Mouse (Mus musculus) CH12.LX (cell line): ENCODE results near the gene Fyco1. TPM values are rescaled to one million over a fixed set of nuclear protein-coding genes. Genes with fewer than 3 reads are reported as not detected.
A peak's percentile ranks its signal among the peaks of the same experiment; 100 is the strongest.

Source experiments
- DNase-seq: peaks from one replicate; pipeline ENCODE4 v3.0.0-alpha.2; 2013; ENCODE audit errors: extremely low read depth
- H3K27ac ChIP-seq: 2 replicates; pipeline ENCODE4 v1.5.1; 2012; ENCODE audit warnings: low read depth, mild to moderate bottlenecking, control low read depth, moderate library complexity; ENCODE audit not compliant: insufficient read depth
- H3K27me3 ChIP-seq: replicated peaks from 2 replicates; pipeline ENCODE3; 2012; ENCODE audit warnings: inconsistent platforms
- H3K36me3 ChIP-seq, 2 experiments: replicated peaks in 1 of 2; 2 replicates each; pipeline versions ENCODE3 to v1.6.1; 2012; ENCODE audit warnings: inconsistent platforms in 1 of 2, low read length in 1 of 2, mild to moderate bottlenecking in 1 of 2, mixed read lengths in 1 of 2, moderate library complexity in 1 of 2; ENCODE audit not compliant: control insufficient read depth in 1 of 2, insufficient read depth in 1 of 2
- H3K4me1 ChIP-seq, 2 experiments: 2 replicates each; pipeline ENCODE4 v1.6.1; 2012; ENCODE audit warnings: inconsistent platforms in 1 of 2, moderate library complexity in 1 of 2; ENCODE audit not compliant: insufficient read depth in 2 of 2, control insufficient read depth in 1 of 2
- H3K4me2 ChIP-seq: 2 replicates; pipeline ENCODE4 v1.6.1; 2012; ENCODE audit warnings: low read depth, mild to moderate bottlenecking, control low read depth; ENCODE audit not compliant: poor library complexity, insufficient read depth, severe bottlenecking
- H3K4me3 ChIP-seq, 3 experiments: fragments of 150-350 bp in 1 of 3; sonication (generic) in 1 of 3; replicated peaks in 1 of 3; 2 replicates each; pipeline versions ENCODE3 to v1.5.1; 2011 to 2012; ENCODE audit warnings: low read depth in 2 of 3, low read length in 2 of 3, mild to moderate bottlenecking in 2 of 3, moderate library complexity in 2 of 3, control low read depth in 1 of 3, improper control_type of control experiment in 1 of 3, inconsistent platforms in 1 of 3, mixed read lengths in 1 of 3; ENCODE audit not compliant: poor library complexity in 1 of 3
- H3K79me2 ChIP-seq: replicated peaks from 2 replicates; pipeline ENCODE4 v1.6.1; 2012; ENCODE audit warnings: mild to moderate bottlenecking, moderate library complexity; ENCODE audit not compliant: control insufficient read depth, poor library complexity, insufficient read depth, severe bottlenecking; ENCODE audit errors: extremely low read depth
- H3K9ac ChIP-seq: 2 replicates; pipeline ENCODE4 v1.6.1; 2012; ENCODE audit warnings: low read depth, mild to moderate bottlenecking, control low read depth, moderate library complexity; ENCODE audit not compliant: insufficient read depth
- H3K9me3 ChIP-seq: replicated peaks from 2 replicates; pipeline ENCODE3; 2012; ENCODE audit warnings: low read length, inconsistent platforms, mixed read lengths
- BHLHE40 ChIP-seq: IDR thresholded peaks from 2 replicates; pipeline ENCODE4 v1.6.1; 2011; ENCODE audit warnings: mild to moderate bottlenecking, low read depth, low read length, improper control_type of control experiment
- CHD2 ChIP-seq: IDR thresholded peaks from 2 replicates; pipeline ENCODE4 v1.6.1; 2011; ENCODE audit warnings: low read length, improper control_type of control experiment
- E2F4 ChIP-seq: IDR thresholded peaks from 2 replicates; pipeline ENCODE4 v1.6.1; 2011; ENCODE audit warnings: low read depth, low read length, improper control_type of control experiment; ENCODE audit not compliant: insufficient replicate concordance
- EP300 ChIP-seq: IDR thresholded peaks from 2 replicates; pipeline ENCODE4 v1.6.1; 2011; ENCODE audit warnings: low read length, improper control_type of control experiment
- ETS1 ChIP-seq: conservative IDR thresholded peaks from 2 replicates; pipeline ENCODE4 v1.6.1; 2012; ENCODE audit warnings: low read depth, mild to moderate bottlenecking, inconsistent platforms, low read length, improper control_type of control experiment, moderate library complexity
- HCFC1 ChIP-seq: IDR thresholded peaks from 2 replicates; pipeline ENCODE4 v1.6.1; 2012; ENCODE audit warnings: low read depth, mild to moderate bottlenecking, inconsistent platforms, low read length, improper control_type of control experiment
- IRF4 ChIP-seq: IDR thresholded peaks from 2 replicates; pipeline ENCODE4 v1.6.1; 2014; ENCODE audit warnings: low read depth, mild to moderate bottlenecking, inconsistent platforms, low read length, improper control_type of control experiment
- JUN ChIP-seq: IDR thresholded peaks from 2 replicates; pipeline ENCODE4 v1.6.1; 2011; ENCODE audit warnings: low read depth, mild to moderate bottlenecking, low read length, improper control_type of control experiment, moderate library complexity; ENCODE audit not compliant: insufficient read depth
- JUND ChIP-seq: conservative IDR thresholded peaks from 2 replicates; pipeline ENCODE4 v1.6.1; 2011; ENCODE audit warnings: low read depth, low read length, improper control_type of control experiment
- KAT2A ChIP-seq: IDR thresholded peaks from 2 replicates; pipeline ENCODE4 v1.6.1; 2012; ENCODE audit warnings: low read length, improper control_type of control experiment, inconsistent platforms; ENCODE audit not compliant: insufficient replicate concordance
- MAFK ChIP-seq: IDR thresholded peaks from 2 replicates; pipeline ENCODE4 v1.6.1; 2011; ENCODE audit warnings: low read length, improper control_type of control experiment; ENCODE audit not compliant: insufficient replicate concordance
- MAX ChIP-seq: IDR thresholded peaks from 2 replicates; pipeline ENCODE4 v1.6.1; 2011; ENCODE audit warnings: low read length, improper control_type of control experiment
- MAZ ChIP-seq: IDR thresholded peaks from 2 replicates; pipeline ENCODE4 v1.6.1; 2012; ENCODE audit warnings: low read depth, mild to moderate bottlenecking, inconsistent platforms, low read length, improper control_type of control experiment, moderate library complexity
- MEF2A ChIP-seq: IDR thresholded peaks from 2 replicates; pipeline ENCODE4 v1.6.1; 2014; ENCODE audit warnings: low read depth, mild to moderate bottlenecking, inconsistent platforms, low read length, improper control_type of control experiment, borderline replicate concordance
- MXI1 ChIP-seq: IDR thresholded peaks from 2 replicates; pipeline ENCODE4 v1.6.1; 2011; ENCODE audit warnings: mild to moderate bottlenecking, low read depth, low read length, improper control_type of control experiment
- MYC ChIP-seq: IDR thresholded peaks from 2 replicates; pipeline ENCODE4 v1.6.1; 2011; ENCODE audit warnings: low read depth, mild to moderate bottlenecking, improper control_type of control experiment, low read length
- NELFE ChIP-seq: IDR thresholded peaks from 2 replicates; pipeline ENCODE4 v1.6.1; 2011; ENCODE audit warnings: low read depth, low read length, improper control_type of control experiment
- NRF1 ChIP-seq: IDR thresholded peaks from 2 replicates; pipeline ENCODE4 v1.6.1; 2014; ENCODE audit warnings: low read depth, mild to moderate bottlenecking, inconsistent platforms, low read length, improper control_type of control experiment, moderate library complexity
- POLR2A ChIP-seq: IDR thresholded peaks from 2 replicates; pipeline ENCODE4 v1.6.1; 2011; ENCODE audit warnings: low read depth, mild to moderate bottlenecking, improper control_type of control experiment, low read length
- POLR2AphosphoS2 ChIP-seq: IDR thresholded peaks from 2 replicates; pipeline ENCODE4 v1.6.1; 2011; ENCODE audit warnings: low read depth, low read length, improper control_type of control experiment
- RAD21 ChIP-seq: IDR thresholded peaks from 2 replicates; pipeline ENCODE4 v1.6.1; 2011; ENCODE audit warnings: low read depth, mild to moderate bottlenecking, low read length, improper control_type of control experiment, moderate library complexity
- SIN3A ChIP-seq: IDR thresholded peaks from 2 replicates; pipeline ENCODE4 v1.6.1; 2012; ENCODE audit warnings: low read length, improper control_type of control experiment, inconsistent platforms
- TCF12 ChIP-seq: IDR thresholded peaks from 2 replicates; pipeline ENCODE4 v1.6.1; 2014; ENCODE audit warnings: low read depth, mild to moderate bottlenecking, inconsistent platforms, low read length, improper control_type of control experiment
- UBTF ChIP-seq: IDR thresholded peaks from 2 replicates; pipeline ENCODE4 v1.6.1; 2012; ENCODE audit warnings: low read depth, mild to moderate bottlenecking, inconsistent platforms, low read length, improper control_type of control experiment, moderate library complexity
- ZKSCAN1 ChIP-seq: IDR thresholded peaks from 2 replicates; pipeline ENCODE4 v1.6.1; 2012; ENCODE audit warnings: low read depth, inconsistent platforms, low read length, improper control_type of control experiment, borderline replicate concordance
- ZMIZ1 ChIP-seq: IDR thresholded peaks from 2 replicates; pipeline ENCODE4 v1.6.1; 2012; ENCODE audit warnings: low read depth, mild to moderate bottlenecking, inconsistent platforms, low read length, improper control_type of control experiment
- ZNF384 ChIP-seq: IDR thresholded peaks from 2 replicates; pipeline ENCODE4 v1.6.1; 2012; ENCODE audit warnings: low read depth, low read length, improper control_type of control experiment, inconsistent platforms
- dilution Hi-C: fragments of 300-500 bp; cut with MboI; formaldehyde crosslinking; loops from 2 replicates; pipeline ENCODE4 v1.14.3; 2020; ENCODE audit warnings: low sequenced_read_pairs; ENCODE audit not compliant: extremely low pct_unique_long_range_greater_than_20kb, extremely low pct_ligation_motif_present
- in situ Hi-C: fragments of 300-500 bp; cut with MboI; formaldehyde crosslinking; loops from 3 replicates; pipeline ENCODE4 v1.14.3; 2019; ENCODE audit warnings: low sequenced_read_pairs, low pct_ligation_motif_present, low pct_unique_long_range_greater_than_20kb, mixed read lengths
- polyA plus RNA-seq: library from polyadenylated mRNA; unstranded; fragments of >175 nt; gene quantifications from 2 replicates; pipeline ENCODE4 v1.2.1, GENCODE M21; 2012; ENCODE audit warnings: low read depth; ENCODE audit not compliant: insufficient read length
- total RNA-seq, 2 experiments: library from RNA; depleted of rRNA; stranded (reverse); fragments of 300-350 nt in 1 of 2; fragments of >200 nt in 1 of 2; gene quantifications; 2 replicates each; pipeline ENCODE4 v1.2.3; 2012 to 2014

Fyco1 gene
- total and polyA plus RNA-seq, 3 experiments = 2.1 to 10.2 (median 6.0) TPM

DNA sequence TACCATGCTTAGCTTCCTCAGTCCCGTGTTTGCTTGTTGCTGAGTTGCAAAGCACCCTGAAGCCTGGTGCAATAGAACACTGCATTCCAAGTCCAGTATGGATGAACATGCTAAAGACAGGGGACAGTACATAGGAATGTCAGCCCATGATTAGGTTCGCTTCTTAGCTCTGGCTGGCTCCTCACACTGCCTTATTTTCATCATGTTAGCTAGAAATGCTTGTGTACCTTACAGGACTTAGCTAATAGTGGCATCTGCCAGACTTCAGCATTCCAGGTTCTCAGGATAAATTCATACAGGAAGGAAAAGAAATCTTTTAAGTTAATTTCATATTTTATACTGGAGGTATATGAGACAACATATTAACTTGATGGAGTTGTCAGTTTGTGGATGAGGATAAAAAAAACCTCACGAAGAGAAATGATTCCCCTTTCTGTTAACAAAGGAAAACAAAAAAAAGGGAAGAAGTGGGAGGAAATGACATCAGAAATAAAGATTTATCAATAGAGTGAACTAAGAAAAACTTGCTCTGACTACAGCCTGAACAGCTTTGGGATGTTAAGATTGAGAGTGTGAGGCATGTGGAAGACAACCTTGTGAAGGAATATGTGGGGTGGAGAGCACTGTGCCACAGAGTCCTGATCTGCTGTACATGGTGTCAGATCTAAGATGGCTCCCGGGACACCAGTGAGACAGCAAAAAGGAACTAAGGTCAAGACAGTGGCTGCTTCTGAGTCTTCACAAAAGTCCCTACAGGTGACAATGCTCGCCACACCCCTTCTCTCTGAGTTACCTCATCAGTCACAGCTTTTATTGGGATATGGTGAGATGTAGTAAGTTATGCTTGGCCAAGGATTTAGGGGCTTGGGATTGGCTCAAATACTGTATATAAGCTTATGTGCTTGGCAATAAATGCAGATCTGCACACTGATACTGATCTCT lies 1.0 kb upstream of the Fyco1 start:
- H3K4me2 ChIP-seq = peak overlapping the region; percentile 25
- no peaks in the 10 kb centered on the region for H3K9me3 ChIP-seq
- peak overlapping the region; percentile 68 for H3K9ac ChIP-seq
- dilution Hi-C loops = no loop called here
- H3K36me3 ChIP-seq = peaks cover 0 to 4% of the 10 kb centered on the region in 2 experiments
- in situ Hi-C loops = no loop called here
- peak; percentile 49 for DNase-seq
- H3K4me1 ChIP-seq = peaks cover 12 to 58% of the 10 kb centered on the region in 2 experiments
- no peaks in the 10 kb centered on the region for H3K27me3 ChIP-seq
- peaks cover 17% of the 10 kb centered on the region for H3K79me2 ChIP-seq
- TF ChIP-seq HCFC1 (no peak; the same call in 1 of the 2 replicates), JUND (0 out of 2 replicates have a peak, but pooled peaks have one; percentile 5)
- H3K27ac ChIP-seq = peak overlapping the region; percentile 61
- peak overlapping the region; percentile 23 to 43 (median 40) for H3K4me3 ChIP-seq

GRCm38 (mm10) chr9:123851062-123851712 lies 512 bp downstream of the Fyco1 start:
- dilution Hi-C loops = no loop called here
- TF ChIP-seq BHLHE40 (0 out of 2 replicates have a peak, but pooled peaks have one; percentile 56), IRF4 (peak; percentile 63; the same call in 1 of the 2 replicates), KAT2A (no peak), ZKSCAN1 (no peak), MYC (no peak), HCFC1 (no peak; the same call in 1 of the 2 replicates), NELFE (peak; percentile 71), ZMIZ1 (no peak; the same call in 1 of the 2 replicates), ETS1 (peak; percentile 55; the same call in 1 of the 2 replicates), RAD21 (no peak; the same call in 1 of the 2 replicates), MAX (peak; percentile 61), MAFK (no peak), TCF12 (peak; percentile 50; the same call in 1 of the 2 replicates), E2F4 (no peak), ZNF384 (no peak), JUN (no peak), UBTF (no peak), MXI1 (peak; percentile 19), MAZ (peak; percentile 80), MEF2A (peak; percentile 51; the same call in 1 of the 2 replicates), JUND (0 out of 2 replicates have a peak, but pooled peaks have one; percentile 5), EP300 (peak; percentile 76; the same call in 1 of the 2 replicates), POLR2AphosphoS2 (no peak), NRF1 (no peak), POLR2A (peak; percentile 50), CHD2 (peak; percentile 82), SIN3A (peak; percentile 66; the same call in 1 of the 2 replicates)

More at GRCm38 (mm10) chr9:123851062-123851712, 512 bp downstream of the Fyco1 start:
- H3K79me2 ChIP-seq = peaks cover 26% of the 10 kb centered on the region
- no peaks in the 10 kb centered on the region for H3K27me3 ChIP-seq
- peaks cover 13 to 53% of the 10 kb centered on the region in 2 experiments for H3K4me1 ChIP-seq
- peak overlapping the region; percentile 98; the same call in 1 of the 2 replicates for H3K4me2 ChIP-seq
- peaks cover 0 to 4% of the 10 kb centered on the region in 2 experiments for H3K36me3 ChIP-seq
- H3K9ac ChIP-seq = peak overlapping the region; percentile 98
- peak overlapping the region; percentile 78 to 90 (median 83) for H3K4me3 ChIP-seq
- DNase-seq = peak; percentile 87
- peak overlapping the region; percentile 98 for H3K27ac ChIP-seq
- in situ Hi-C loops = no loop called here
- H3K9me3 ChIP-seq = no peaks in the 10 kb centered on the region
